Mouse (Mus musculus): Measurements from ENCODE around the gene Cd59b. TPM values are rescaled to one million over a fixed set of nuclear protein-coding genes. Genes with fewer than 3 reads are reported as not detected.

The Cd59b gene
- polyA plus RNA-seq, 1 experiment = 8.4 TPM

- TF ChIP-seq CTCF (IDR thresholded peaks at IDR 0.05; ENCODE audit: control insufficient read depth, insufficient read depth, low read length) (peak; percentile 76), POLR2A (IDR thresholded peaks at IDR 0.05; ENCODE audit: borderline replicate concordance, control insufficient read depth, low read depth, low read length) (no peak)
- 36% methylated on average over 3 of the region's 3 CpGs for WGBS
- H3K27ac ChIP-seq (ENCODE audit: control insufficient read depth, insufficient read depth, low read depth, low read length, poor library complexity) = no peak overlapping the region
- no peak overlapping the region for H3K4me3 ChIP-seq (replicated peaks; ENCODE audit: control insufficient read depth, low read depth, low read length)
- no peaks in the 10 kb centered on the region for H3K4me1 ChIP-seq (ENCODE audit: control insufficient read depth, insufficient read depth, low read length)
Observed at GRCm38 (mm10) chr2:104034832-104035472, 34.7 kb upstream of the Cd59b start.

- Histone ChIP-seq H3K4me1 (ENCODE audit: control insufficient read depth, insufficient read depth, low read length) (no peaks in the 10 kb centered on the region), H3K4me3 (replicated peaks; ENCODE audit: control insufficient read depth, low read depth, low read length) (no peak overlapping the region), H3K27ac (ENCODE audit: control insufficient read depth, insufficient read depth, low read depth, low read length, poor library complexity) (no peak overlapping the region)
- 90% methylated on average over 6 of the region's 6 CpGs for WGBS
- TF ChIP-seq CTCF (IDR thresholded peaks at IDR 0.05; ENCODE audit: control insufficient read depth, insufficient read depth, low read length) (no peak), POLR2A (IDR thresholded peaks at IDR 0.05; ENCODE audit: borderline replicate concordance, control insufficient read depth, low read depth, low read length) (no peak)
Observed at GRCm38 (mm10) chr2:104035595-104035994, 34.1 kb upstream of the Cd59b start.

- Histone ChIP-seq H3K4me3 (replicated peaks; ENCODE audit: control insufficient read depth, low read depth, low read length) (no peak overlapping the region), H3K27ac (ENCODE audit: control insufficient read depth, insufficient read depth, low read depth, low read length, poor library complexity) (no peak overlapping the region), H3K4me1 (ENCODE audit: control insufficient read depth, insufficient read depth, low read length) (no peaks in the 10 kb centered on the region)
- TF ChIP-seq CTCF (IDR thresholded peaks at IDR 0.05; ENCODE audit: control insufficient read depth, insufficient read depth, low read length) (no peak), POLR2A (IDR thresholded peaks at IDR 0.05; ENCODE audit: borderline replicate concordance, control insufficient read depth, low read depth, low read length) (no peak)
- WGBS = 82% methylated on average over 3 of the region's 3 CpGs
Observed at GRCm38 (mm10) chr2:104036316-104036715, 33.3 kb upstream of the Cd59b start.

- H3K4me3 ChIP-seq (replicated peaks; ENCODE audit: control insufficient read depth, low read depth, low read length) = no peak overlapping the region
- no peak overlapping the region for H3K27ac ChIP-seq (ENCODE audit: control insufficient read depth, insufficient read depth, low read depth, low read length, poor library complexity)
- 87% methylated on average over 2 of the region's 2 CpGs for WGBS
- TF ChIP-seq POLR2A (IDR thresholded peaks at IDR 0.05; ENCODE audit: borderline replicate concordance, control insufficient read depth, low read depth, low read length) (no peak), CTCF (IDR thresholded peaks at IDR 0.05; ENCODE audit: control insufficient read depth, insufficient read depth, low read length) (no peak)
- H3K4me1 ChIP-seq (ENCODE audit: control insufficient read depth, insufficient read depth, low read length) = no peaks in the 10 kb centered on the region
Observed at GRCm38 (mm10) chr2:104038236-104038635, 31.4 kb upstream of the Cd59b start.

GRCm38 (mm10) chr2:104041632-104042031 is 28.0 kb upstream of the Cd59b start:
- TF ChIP-seq POLR2A (IDR thresholded peaks at IDR 0.05; ENCODE audit: borderline replicate concordance, control insufficient read depth, low read depth, low read length) = no peak
- no peak for TF ChIP-seq CTCF (IDR thresholded peaks at IDR 0.05; ENCODE audit: control insufficient read depth, insufficient read depth, low read length)
- no peak overlapping the region for H3K27ac ChIP-seq (ENCODE audit: control insufficient read depth, insufficient read depth, low read depth, low read length, poor library complexity)
- H3K4me1 ChIP-seq (ENCODE audit: control insufficient read depth, insufficient read depth, low read length) = no peaks in the 10 kb centered on the region
- H3K4me3 ChIP-seq (replicated peaks; ENCODE audit: control insufficient read depth, low read depth, low read length) = no peak overlapping the region
- 30% methylated on average over 5 of the region's 5 CpGs for WGBS

- Histone ChIP-seq H3K4me1 (ENCODE audit: control insufficient read depth, insufficient read depth, low read length) (no peaks in the 10 kb centered on the region), H3K27ac (ENCODE audit: control insufficient read depth, insufficient read depth, low read depth, low read length, poor library complexity) (no peak overlapping the region), H3K4me3 (replicated peaks; ENCODE audit: control insufficient read depth, low read depth, low read length) (no peak overlapping the region)
- 95% methylated on average over 15 of the region's 15 CpGs for WGBS
- TF ChIP-seq POLR2A (IDR thresholded peaks at IDR 0.05; ENCODE audit: borderline replicate concordance, control insufficient read depth, low read depth, low read length) (no peak), CTCF (IDR thresholded peaks at IDR 0.05; ENCODE audit: control insufficient read depth, insufficient read depth, low read length) (no peak)
Observed at GRCm38 (mm10) chr2:104042766-104043165, 26.9 kb upstream of the Cd59b start.

GRCm38 (mm10) chr2:104043624-104044478 is 25.8 kb upstream of the Cd59b start:
- Histone ChIP-seq H3K27ac (ENCODE audit: control insufficient read depth, insufficient read depth, low read depth, low read length, poor library complexity) (no peak overlapping the region), H3K4me1 (ENCODE audit: control insufficient read depth, insufficient read depth, low read length) (no peaks in the 10 kb centered on the region), H3K4me3 (replicated peaks; ENCODE audit: control insufficient read depth, low read depth, low read length) (no peak overlapping the region)
- TF ChIP-seq CTCF (IDR thresholded peaks at IDR 0.05; ENCODE audit: control insufficient read depth, insufficient read depth, low read length) = no peak
- no peak for TF ChIP-seq POLR2A (IDR thresholded peaks at IDR 0.05; ENCODE audit: borderline replicate concordance, control insufficient read depth, low read depth, low read length)
- WGBS = 82% methylated on average over 5 of the region's 5 CpGs

- WGBS = 47% methylated on average over 1 of the region's 1 CpGs
- H3K27ac ChIP-seq (ENCODE audit: control insufficient read depth, insufficient read depth, low read depth, low read length, poor library complexity) = no peak overlapping the region
Observed at GRCm38 (mm10) chr2:104044479-104045080, 25.1 kb upstream of the Cd59b start.

More at GRCm38 (mm10) chr2:104044479-104045080, 25.1 kb upstream of the Cd59b start:
- no peak for TF ChIP-seq POLR2A (IDR thresholded peaks at IDR 0.05; ENCODE audit: borderline replicate concordance, control insufficient read depth, low read depth, low read length)
- no peak for TF ChIP-seq CTCF (IDR thresholded peaks at IDR 0.05; ENCODE audit: control insufficient read depth, insufficient read depth, low read length)
- Histone ChIP-seq H3K4me1 (ENCODE audit: control insufficient read depth, insufficient read depth, low read length) (no peaks in the 10 kb centered on the region), H3K4me3 (replicated peaks; ENCODE audit: control insufficient read depth, low read depth, low read length) (no peak overlapping the region)
